Mouse (Mus musculus) small intestine, adult 2 months (tissue): Measurements from ENCODE around the gene Bbs2.

Experiments
- CTCF ChIP-seq: fragments of 200-500 bp; IDR thresholded peaks from 2 replicates; pipeline ENCODE4 v1.5.1; 2012; ENCODE audit warnings: low read depth, mild to moderate bottlenecking, control low read depth, inconsistent platforms, low read length, moderate library complexity, mixed read lengths; ENCODE audit not compliant: insufficient replicate concordance, insufficient read length; ENCODE audit errors: extremely low read depth
- POLR2A ChIP-seq: fragments of 200-500 bp; IDR thresholded peaks from 2 replicates; pipeline ENCODE4 v1.6.1; 2012; ENCODE audit warnings: low read depth, mild to moderate bottlenecking, control low read depth, inconsistent platforms, low read length, moderate library complexity

DNA sequence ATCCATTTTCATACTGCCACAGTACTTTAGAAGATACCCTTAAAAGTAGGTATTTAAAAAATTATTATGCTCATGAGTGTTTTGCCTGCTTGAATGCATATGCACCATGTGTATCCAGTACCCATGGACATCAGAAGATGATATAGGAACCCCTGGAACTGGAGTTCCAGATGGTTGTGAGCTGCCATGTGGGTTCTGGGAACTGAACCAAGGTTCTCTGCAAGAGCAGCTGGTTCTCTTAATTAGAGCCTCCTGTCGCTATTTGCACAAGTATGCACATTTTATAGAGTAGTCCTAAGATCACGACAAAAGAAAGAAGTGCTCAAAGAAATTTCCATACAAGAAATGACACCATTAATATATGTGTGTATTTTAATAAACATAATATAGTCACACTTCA lies 50.9 kb downstream of the Bbs2 start:
- TF ChIP-seq CTCF (no peak), POLR2A (no peak)
